Mouse (Mus musculus): Measurements from ENCODE around the gene Rps17.

DNA sequence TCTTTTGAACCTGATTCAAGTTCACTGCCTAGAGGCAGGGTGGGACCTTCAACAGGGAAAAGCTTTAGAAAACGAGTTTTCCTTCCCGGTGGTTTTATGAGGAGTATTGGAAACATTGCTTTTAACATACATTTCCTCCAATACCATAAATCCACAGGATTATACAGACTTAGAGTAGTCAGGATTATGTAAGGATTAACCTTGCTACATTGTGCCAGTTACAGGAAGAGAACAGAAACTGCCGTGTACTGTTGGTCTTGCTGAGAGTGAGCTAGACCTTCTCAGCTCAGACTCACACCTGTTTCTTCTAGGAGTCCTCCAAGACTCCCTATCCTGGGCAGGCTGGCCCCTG, 6.6 kb downstream of the Rps17 start:
- no peak for TF ChIP-seq CTCF (IDR thresholded peaks at IDR 0.05; ENCODE audit: control insufficient read depth, insufficient read depth, insufficient read length)
- no peak for TF ChIP-seq MAX (IDR thresholded peaks at IDR 0.05)
- no peak for TF ChIP-seq USF1 (IDR thresholded peaks at IDR 0.05; ENCODE audit: low read depth)
- TF ChIP-seq MYOG (IDR thresholded peaks at IDR 0.05; ENCODE audit: control insufficient read depth, extremely low read depth, insufficient read length), result no peak
- no peak for TF ChIP-seq CEBPB (IDR thresholded peaks at IDR 0.05; ENCODE audit: low read depth)
- no peak for TF ChIP-seq FOSL1 (IDR thresholded peaks at IDR 0.05; ENCODE audit: insufficient read depth, low read length, poor library complexity, severe bottlenecking)
- TF ChIP-seq MYOD1 (IDR thresholded peaks at IDR 0.05; ENCODE audit: control insufficient read depth, insufficient read length, low read depth), result no peak

All from C2C12 (cell line).